Mouse (Mus musculus): ENCODE results near the gene Trim47.
A peak's percentile ranks its signal among the peaks of the same experiment; 100 is the strongest.

DNA sequence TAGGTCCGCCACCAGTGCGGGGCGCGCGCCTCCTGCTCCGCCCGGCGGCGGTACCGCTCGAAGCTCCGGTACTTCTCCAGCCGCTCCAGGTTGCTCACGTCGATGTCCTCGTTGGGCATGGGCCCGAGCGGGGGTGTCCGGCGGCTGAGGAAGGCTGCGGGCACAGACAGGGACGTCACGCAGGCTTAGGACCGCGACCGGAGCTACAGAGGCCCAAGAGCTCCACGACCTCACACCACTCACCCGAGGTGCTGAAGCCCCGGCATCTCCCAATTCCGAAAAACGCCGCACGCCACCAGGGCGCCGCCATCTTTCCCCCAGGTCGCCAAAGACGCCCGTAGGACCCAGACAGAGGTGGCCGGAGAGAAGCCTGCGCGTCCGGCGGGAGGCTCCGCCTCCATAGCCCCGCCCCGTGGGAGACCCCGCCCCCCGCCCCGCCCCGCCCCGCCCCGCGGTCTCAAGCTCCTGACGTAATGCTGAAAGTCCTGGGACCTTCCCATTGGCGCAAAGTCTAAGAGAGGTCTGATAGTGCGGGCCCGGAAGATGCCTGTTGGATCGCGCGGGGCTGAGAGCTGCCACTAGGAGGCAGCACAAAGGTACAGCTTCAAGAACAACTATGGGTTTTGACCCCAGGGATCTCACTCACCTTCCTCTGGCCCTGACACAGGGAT lies 11.6 kb upstream of the Trim47 start, which contains the start of gene Mrpl38:
- TF ChIP-seq POLR2A (IDR thresholded peaks at IDR 0.05; ENCODE audit: borderline replicate concordance, extremely low read depth, insufficient read depth, insufficient read length, poor library complexity, severe bottlenecking) (peak; percentile 37; the same call in 1 of the 2 replicates), CTCF (IDR thresholded peaks at IDR 0.05; ENCODE audit: borderline replicate concordance, extremely low read depth, insufficient read depth, insufficient read length) (peak; percentile 89)
